In the genomic region with DNA sequence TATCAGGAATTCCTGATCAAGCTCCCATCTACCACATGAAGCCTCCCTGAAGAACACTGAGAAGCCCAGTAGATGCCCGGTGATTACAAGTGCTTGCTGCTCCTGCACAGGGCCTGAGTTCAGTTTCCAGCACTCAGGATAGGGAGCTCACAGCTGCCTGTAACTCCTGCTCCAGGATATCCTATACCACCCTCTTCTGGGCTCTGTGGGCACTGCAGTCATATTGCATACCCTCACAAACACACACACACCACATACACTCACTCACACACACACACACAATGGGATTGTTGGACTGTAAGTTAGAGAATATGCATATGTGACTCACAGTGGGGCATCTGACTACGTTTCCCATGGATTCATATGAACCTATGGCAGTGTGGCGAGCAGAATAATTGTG, we compare ENCODE assay signal across 22 mouse cellular contexts. TPM values are rescaled to one million over a fixed set of nuclear protein-coding genes. Genes with fewer than 3 reads are reported as not detected.
DNase-seq lines count a peak whose midpoint lies in the region; ATAC-seq and TF ChIP-seq lines count a peak whose summit lies in the region.
"Had no signal": no experiment of that assay in that cellular context is flagged by ENCODE, and none has a peak within 500 bp of the region (broad histone marks: within the 10 kb centered on the region; RNA-seq: fewer than 3 reads in every experiment).

No protein-coding gene starts in this region.

- DNase-seq in kidney, postnatal 0 days (ENCODE audit: low spot score) = no peak
- no peak for DNase-seq in lung, postnatal 0 days (ENCODE audit: low spot score)
- DNase-seq in lung, postnatal 36 days = no peak
- no peak for DNase-seq in Patski (ENCODE audit: low read depth, low spot score)
- DNase-seq in cerebellum, adult 2 months = no peak
- DNase-seq: cerebellum, postnatal 36 days; heart, postnatal 4 days; kidney, postnatal 10 days; layer of hippocampus, adult 9-11 months; right cerebral cortex, postnatal 25 days had no signal

- in situ Hi-C loops in Patski (cut with MboI; ENCODE audit: low pct_unique_long_range_greater_than_20kb) = no loop called here

- WGBS in kidney, postnatal 0 days = 94% methylated on average over 3 of the region's 3 CpGs
- whole genome bisulfite sequencing in kidney, embryonic 15.5 days = 92% methylated on average over 3 of the region's 3 CpGs
- 87% methylated on average over 3 of the region's 3 CpGs for WGBS in lung, postnatal 0 days
- 90% methylated on average over 3 of the region's 3 CpGs for WGBS in cerebellum, adult 2 months

- no peak overlapping the region for H3K9ac ChIP-seq in kidney, postnatal 0 days (ENCODE audit: low read depth, low read length)
- H3K9ac ChIP-seq in kidney, embryonic 15.5 days = no peak overlapping the region
- H3K9ac ChIP-seq in lung, postnatal 0 days (replicated peaks; ENCODE audit: low read depth) = no peak overlapping the region
- H3K9ac ChIP-seq in ES-Bruce4 (ENCODE audit: low read depth, poor library complexity, severe bottlenecking) = no peak overlapping the region
- H3K9ac ChIP-seq: heart, embryonic 13.5 days; limb, embryonic 15.5 days; lung, embryonic 15.5 days; neural tube, embryonic 12.5 days had no signal

- POLR2A ChIA-PET in Patski (lab: Charles Lee) = no interaction called here

- ATAC-seq in kidney, postnatal 0 days (replicated peaks; ENCODE audit: low FRiP score, low read depth) = no peak
- no peak for ATAC-seq in kidney, embryonic 15.5 days (replicated peaks; ENCODE audit: low FRiP score)
- ATAC-seq in lung, postnatal 0 days = no peak
- ATAC-seq in Patski = no peak
- ATAC-seq in inflammation-experienced regulatory T-cells, adult 6 months = no peak
- ATAC-seq: CD4-positive, CD25-positive, alpha-beta regulatory T cell, adult 4 months; forebrain, embryonic 14.5 days had no signal

- peak; percentile 27; the same call in 1 of the 2 replicates for TF ChIP-seq CTCF in kidney, postnatal 0 days (IDR thresholded peaks at IDR 0.05; ENCODE audit: low read depth)
- TF ChIP-seq CTCF in lung, postnatal 0 days (IDR thresholded peaks at IDR 0.05) = peak; percentile 31; the same call in 1 of the 2 replicates
- peak; percentile 31 for TF ChIP-seq CTCF in ES-Bruce4 (IDR thresholded peaks at IDR 0.05; ENCODE audit: low read depth, low read length)
- TF ChIP-seq CTCF in Patski (IDR thresholded peaks at IDR 0.05) = peak; percentile 44
- no peak for TF ChIP-seq CTCF in cerebellum, adult 2 months (IDR thresholded peaks at IDR 0.05; ENCODE audit: borderline replicate concordance, insufficient read depth, low read depth, low read length)

- H3K9me3 ChIP-seq in kidney, postnatal 0 days (replicated peaks; ENCODE audit: low read length) = no peaks in the 10 kb centered on the region
- no peaks in the 10 kb centered on the region for H3K9me3 ChIP-seq in kidney, embryonic 15.5 days (replicated peaks)
- H3K9me3 ChIP-seq in lung, postnatal 0 days (ENCODE audit: low read length) = no peaks in the 10 kb centered on the region
- H3K9me3 ChIP-seq in ES-Bruce4 (replicated peaks; ENCODE audit: control insufficient read depth, insufficient read depth, low read length, poor library complexity, severe bottlenecking) = no peaks in the 10 kb centered on the region
- H3K9me3 ChIP-seq: embryonic facial prominence, embryonic 10.5 days; limb, embryonic 15.5 days; lung, embryonic 15.5 days; neural tube, embryonic 12.5 days had no signal

- H3K36me3 ChIP-seq in kidney, postnatal 0 days (ENCODE audit: insufficient read depth, low read length) = no peaks in the 10 kb centered on the region
- H3K36me3 ChIP-seq in kidney, embryonic 15.5 days = no peaks in the 10 kb centered on the region
- H3K36me3 ChIP-seq in lung, postnatal 0 days (ENCODE audit: insufficient read depth, low read length) = no peaks in the 10 kb centered on the region
- H3K36me3 ChIP-seq in ES-Bruce4 (ENCODE audit: control insufficient read depth, insufficient read depth, low read length, poor library complexity, severe bottlenecking) = no peaks in the 10 kb centered on the region
- H3K36me3 ChIP-seq: embryonic facial prominence, embryonic 10.5 days; heart, embryonic 13.5 days; limb, embryonic 15.5 days; lung, embryonic 15.5 days; neural tube, embryonic 12.5 days had no signal

- no peak overlapping the region for H3K4me2 ChIP-seq in kidney, postnatal 0 days (ENCODE audit: low read length)
- H3K4me2 ChIP-seq in kidney, embryonic 15.5 days = no peak overlapping the region
- no peak overlapping the region for H3K4me2 ChIP-seq in lung, postnatal 0 days (replicated peaks; ENCODE audit: low read depth, low read length)
- H3K4me2 ChIP-seq: heart, embryonic 13.5 days; limb, embryonic 15.5 days; lung, embryonic 15.5 days; neural tube, embryonic 12.5 days had no signal

- TF ChIP-seq EP300 in lung, postnatal 0 days (IDR thresholded peaks at IDR 0.05) = no peak
- no peak for TF ChIP-seq EP300 in ES-Bruce4 (IDR thresholded peaks at IDR 0.05; ENCODE audit: insufficient read depth, low read depth, low read length)

- H3K27me3 ChIP-seq in kidney, postnatal 0 days (ENCODE audit: insufficient read depth, low read length) = no peaks in the 10 kb centered on the region
- no peaks in the 10 kb centered on the region for H3K27me3 ChIP-seq in kidney, embryonic 15.5 days
- no peaks in the 10 kb centered on the region for H3K27me3 ChIP-seq in lung, postnatal 0 days (replicated peaks; ENCODE audit: insufficient read depth, low read length)
- H3K27me3 ChIP-seq in ES-Bruce4 (ENCODE audit: control insufficient read depth, insufficient read depth, low read length, poor library complexity, severe bottlenecking) (no peaks in the 10 kb centered on the region; the same call in 1 of the 2 replicates), Patski (no peaks in the 10 kb centered on the region)
- H3K27me3 ChIP-seq in cerebellum, adult 2 months (ENCODE audit: control insufficient read depth, insufficient read depth, low read length) = no peaks in the 10 kb centered on the region
- H3K27me3 ChIP-seq: heart, embryonic 13.5 days; limb, embryonic 15.5 days; lung, embryonic 15.5 days; megakaryocyte, embryonic 14.5 days; neural tube, embryonic 12.5 days had no signal

- no peaks in the 10 kb centered on the region for H3K4me1 ChIP-seq in kidney, postnatal 0 days (replicated peaks; ENCODE audit: insufficient read depth, low read length)
- no peaks in the 10 kb centered on the region for H3K4me1 ChIP-seq in kidney, embryonic 15.5 days
- no peaks in the 10 kb centered on the region for H3K4me1 ChIP-seq in lung, postnatal 0 days (ENCODE audit: insufficient read depth, low read depth, low read length)
- H3K4me1 ChIP-seq in ES-Bruce4 (ENCODE audit: control insufficient read depth, insufficient read depth, low read length) = no peaks in the 10 kb centered on the region
- H3K4me1 ChIP-seq in cerebellum, adult 2 months (ENCODE audit: control insufficient read depth, insufficient read depth, low read length) = no peaks in the 10 kb centered on the region
- H3K4me1 ChIP-seq: embryonic facial prominence, embryonic 10.5 days; heart, embryonic 13.5 days; limb, embryonic 15.5 days; lung, embryonic 15.5 days; megakaryocyte, embryonic 14.5 days; neural tube, embryonic 12.5 days had no signal

- H3K27ac ChIP-seq in kidney, postnatal 0 days = no peak overlapping the region
- H3K27ac ChIP-seq in kidney, embryonic 15.5 days = no peak overlapping the region
- H3K27ac ChIP-seq in lung, postnatal 0 days (ENCODE audit: low read length) = no peak overlapping the region
- H3K27ac ChIP-seq in ES-Bruce4 (ENCODE audit: insufficient read depth, low read length) = no peak overlapping the region
- no peak overlapping the region for H3K27ac ChIP-seq in cerebellum, adult 2 months (ENCODE audit: insufficient read depth, low read length)
- H3K27ac ChIP-seq: embryonic facial prominence, embryonic 10.5 days; heart, embryonic 13.5 days; limb, embryonic 15.5 days; lung, embryonic 15.5 days; neural tube, embryonic 12.5 days had no signal

- no peak overlapping the region for H3K4me3 ChIP-seq in kidney, postnatal 0 days (replicated peaks; ENCODE audit: low read depth, low read length)
- H3K4me3 ChIP-seq in kidney, embryonic 15.5 days (replicated peaks) = no peak overlapping the region
- H3K4me3 ChIP-seq in lung, postnatal 0 days (ENCODE audit: low read depth, low read length) = no peak overlapping the region
- no peak overlapping the region for H3K4me3 ChIP-seq in ES-Bruce4 (ENCODE audit: low read depth, low read length)
- no peak overlapping the region for H3K4me3 ChIP-seq in cerebellum, adult 2 months (replicated peaks; ENCODE audit: insufficient read depth, low read depth, low read length)
- H3K4me3 ChIP-seq: embryonic facial prominence, embryonic 10.5 days; heart, embryonic 13.5 days; limb, embryonic 15.5 days; lung, embryonic 15.5 days; megakaryocyte, embryonic 14.5 days; neural tube, embryonic 12.5 days had no signal

- TF ChIP-seq POLR2A in ES-Bruce4 (IDR thresholded peaks at IDR 0.05; ENCODE audit: insufficient read depth, low read length) = no peak
- no peak for TF ChIP-seq POLR2A in cerebellum, adult 2 months (IDR thresholded peaks at IDR 0.05; ENCODE audit: borderline replicate concordance, insufficient read depth, low read length)

- CTCF ChIA-PET in Patski (lab: Charles Lee) = no interaction called here

RNA-seq across cellular contexts. Expression of a gene that starts 55.9 kb away (rescaled TPM):
- 0.05 and 0.72 TPM in 2 replicates for polyA plus RNA-seq in kidney, postnatal 0 days (2015; fragmentation: Nextera tagmentation; extraction: Ambion mirVana)
- polyA plus RNA-seq in kidney, embryonic 15.5 days (2015; fragmentation: Nextera tagmentation; extraction: Ambion mirVana) = 0.08 and 1.4 TPM in 2 replicates
- 0.50 and 0.60 TPM in 2 replicates for polyA plus RNA-seq in lung, postnatal 0 days (2015; fragmentation: Nextera tagmentation; extraction: Ambion mirVana)
- 0.03 TPM in 1 of 2 replicates, not detected in the other for polyA plus RNA-seq in ES-Bruce4 (2011; ENCODE audit: insufficient read depth, insufficient read length, low read depth, missing spikeins)
- not detected for polyA plus RNA-seq in Patski (2021)
- polyA plus RNA-seq in inflammation-experienced regulatory T-cells, adult 6 months (2017; shearing (Covaris generic)) = under 1 TPM in 1 of 3 experiments, not detected in 2; 0.23 TPM
- polyA plus RNA-seq in cerebellum, adult 2 months (2012; rRNA removed) = 3.3 and 4.0 TPM in 2 replicates
- polyA plus RNA-seq: CD4-positive, CD25-positive, alpha-beta regulatory T cell, adult 4 months; urinary bladder, adult 2 months had no signal
